Mouse (Mus musculus): ENCODE measurements around the gene Carnmt1.
A peak's percentile ranks its signal among the peaks of the same experiment; 100 is the strongest.

Carnmt1 gene

DNA sequence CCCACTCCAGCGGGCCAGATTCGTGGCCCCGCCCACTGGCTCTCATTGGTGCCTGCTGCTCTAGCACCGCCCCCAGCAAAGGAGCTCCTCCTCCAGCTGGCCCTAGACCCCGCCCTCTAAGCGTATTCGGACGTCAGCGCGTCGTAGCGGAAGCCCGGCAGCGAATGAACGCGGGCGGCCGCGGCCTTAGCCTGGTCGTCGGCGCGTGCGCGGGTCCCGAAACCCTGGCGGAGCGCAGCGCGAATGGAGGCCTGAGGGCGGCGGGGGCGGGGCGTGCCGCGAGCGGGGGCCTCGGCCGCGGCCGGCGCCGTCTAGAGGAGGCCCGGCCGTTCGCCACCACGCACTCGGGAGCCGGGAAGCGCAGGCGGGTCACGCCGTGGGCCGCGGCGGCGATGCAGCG is at the start of gene Carnmt1:
TSS of gene Carnmt1 (plus strand) at position 157 of the 400 bp plus-strand sequence.
- DNase-seq (ENCODE audit: low spot score): peak; percentile 98

GRCm38 (mm10) chr19:18623894-18624293 is 46.7 kb upstream of the Carnmt1 start:
- DNase-seq (ENCODE audit: low spot score): no peak

DNA sequence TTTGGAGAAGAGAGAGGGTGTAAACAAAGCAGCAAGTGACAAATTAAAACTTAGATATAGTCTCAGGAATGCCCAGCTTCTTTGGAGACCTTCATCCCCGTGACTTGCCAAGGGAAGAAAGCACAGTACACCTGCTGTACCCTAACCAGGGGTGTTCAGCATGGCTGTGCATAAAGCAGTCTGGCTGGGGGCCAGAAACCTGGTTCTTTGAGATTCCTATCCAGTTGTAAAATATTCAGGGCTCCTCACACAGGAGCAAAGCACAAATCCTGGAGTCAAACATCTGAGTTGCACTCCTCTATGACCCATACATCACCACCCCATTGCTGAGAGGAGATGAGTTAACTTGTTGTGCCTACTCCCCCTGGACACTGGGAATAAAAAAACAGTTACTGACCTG is 41.0 kb upstream of the Carnmt1 start:
- DNase-seq (ENCODE audit: low spot score): no peak

- no peak for DNase-seq (ENCODE audit: low spot score)
Measured at GRCm38 (mm10) chr19:18630221-18631119, 40.1 kb upstream of the Carnmt1 start.

DNA sequence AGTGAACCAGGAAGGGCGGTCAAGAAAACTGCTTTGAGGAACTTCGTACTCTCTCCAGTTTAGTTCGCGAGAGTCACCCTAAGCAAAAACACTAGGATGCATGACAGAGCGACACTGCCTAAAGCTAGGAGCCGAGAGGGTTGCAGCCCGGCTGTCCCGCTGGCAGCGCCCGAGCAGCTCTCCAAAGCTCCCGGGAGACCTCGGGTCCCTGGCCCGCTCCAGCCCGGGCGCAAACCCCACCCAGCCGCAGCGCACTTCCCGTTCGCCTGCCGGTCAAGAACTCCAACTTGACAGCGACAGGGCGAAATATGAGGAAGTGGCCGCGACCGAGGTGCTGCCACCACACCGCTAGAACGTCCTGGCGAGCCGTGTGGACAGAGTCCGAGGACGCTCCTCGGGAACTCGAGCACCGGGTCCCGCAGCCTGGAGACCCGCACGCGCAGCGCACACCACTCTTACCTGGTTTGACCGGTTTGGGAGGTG is 39.4 kb upstream of the Carnmt1 start:
- peak; percentile 43 for DNase-seq (ENCODE audit: low spot score)

GRCm38 (mm10) chr19:18631644-18632219 is 38.8 kb upstream of the Carnmt1 start, which contains the start of the genes Ostf1 and Nmrk1:
Gene Ostf1 (minus strand): TSS chr19:18631823.
Gene Nmrk1 (plus strand): TSS chr19:18631950.
- peak; percentile 96 for DNase-seq (ENCODE audit: low spot score)

DNA sequence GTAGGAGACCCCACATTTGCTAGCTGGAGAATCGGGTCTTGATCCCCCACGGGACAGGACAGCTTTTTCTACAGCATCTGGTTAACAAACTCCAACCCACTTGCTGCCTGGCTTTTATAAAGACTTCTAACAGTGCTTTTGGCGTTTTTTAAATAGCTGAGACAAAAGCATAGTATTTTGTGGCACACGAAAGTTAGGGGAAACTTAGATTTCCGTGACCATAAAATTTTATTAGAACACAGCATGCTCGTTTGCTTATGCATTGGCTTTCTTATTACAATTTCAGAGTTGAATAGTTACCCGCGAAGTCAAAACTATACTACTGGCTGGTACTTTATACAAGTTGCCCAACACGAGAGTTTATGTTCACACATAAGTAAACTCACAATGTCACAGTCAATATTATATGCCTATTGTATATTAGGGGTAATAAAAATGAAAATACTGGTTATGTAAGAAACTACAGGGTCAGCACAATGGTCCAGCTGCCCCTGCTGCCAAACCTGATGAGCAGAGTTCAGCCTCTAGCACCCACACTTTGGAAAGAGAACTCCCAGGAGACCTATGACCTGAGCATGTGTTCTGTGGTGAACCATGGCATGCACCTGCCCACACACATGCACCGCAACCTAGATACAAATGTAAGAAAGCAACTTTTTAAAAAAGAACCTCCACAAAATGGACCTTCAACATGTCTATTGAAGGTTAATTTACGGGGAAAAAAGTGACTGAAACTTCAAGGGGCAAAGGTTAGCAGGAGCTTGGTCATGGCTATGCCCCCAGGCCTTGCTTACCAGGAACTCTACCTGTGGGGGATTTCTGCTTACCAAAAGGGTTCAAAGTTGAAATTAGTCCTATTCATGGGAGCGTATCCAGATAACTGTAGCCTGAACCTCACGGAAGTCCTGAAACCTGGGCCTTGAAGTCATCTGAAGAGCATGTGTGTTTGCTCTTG is 38.1 kb upstream of the Carnmt1 start:
- no peak for DNase-seq (ENCODE audit: low spot score)

DNA sequence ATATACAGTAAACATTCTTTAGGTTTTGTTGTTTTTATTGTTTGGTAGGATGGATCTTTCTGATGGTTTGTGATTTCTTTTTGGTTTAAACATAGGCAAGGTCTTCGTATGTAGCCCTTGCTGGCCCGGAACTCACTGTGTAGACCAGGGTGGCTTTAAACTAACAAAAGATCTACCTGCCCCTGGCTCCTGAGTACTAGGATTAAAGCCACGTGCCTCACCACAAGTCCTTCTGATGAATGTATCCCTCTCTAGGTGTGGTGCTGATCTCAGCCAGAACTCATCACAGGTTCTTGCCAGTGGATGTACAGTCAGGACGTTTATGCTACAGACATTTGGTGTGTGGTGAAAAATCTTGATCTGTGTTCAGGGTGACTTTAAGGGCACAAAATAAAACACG is 32.6 kb upstream of the Carnmt1 start:
- no peak for DNase-seq (ENCODE audit: low spot score)

DNA sequence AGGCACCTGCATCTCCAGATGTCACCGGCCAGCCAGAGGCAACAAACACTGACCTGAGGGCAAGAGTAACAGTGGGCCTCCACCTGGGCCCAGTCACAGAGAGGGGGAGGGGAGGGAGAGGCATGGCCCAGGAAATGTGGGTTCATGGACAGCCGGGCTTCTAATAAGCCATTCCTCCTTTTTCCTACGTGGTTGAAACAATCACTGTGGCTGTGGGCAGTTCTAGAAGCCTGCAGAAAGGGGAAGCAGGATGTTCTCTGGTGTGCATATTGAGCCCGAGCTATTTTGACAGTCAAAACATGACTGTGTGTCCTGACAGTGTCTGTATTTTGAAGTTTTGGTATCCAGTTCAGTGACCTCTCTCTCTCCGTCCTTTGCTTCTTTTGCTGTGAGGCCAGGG is 31.6 kb upstream of the Carnmt1 start:
- no peak for DNase-seq (ENCODE audit: low spot score)

- no peak for DNase-seq (ENCODE audit: low spot score)
Measured at GRCm38 (mm10) chr19:18639552-18639951, 31.0 kb upstream of the Carnmt1 start.

DNA sequence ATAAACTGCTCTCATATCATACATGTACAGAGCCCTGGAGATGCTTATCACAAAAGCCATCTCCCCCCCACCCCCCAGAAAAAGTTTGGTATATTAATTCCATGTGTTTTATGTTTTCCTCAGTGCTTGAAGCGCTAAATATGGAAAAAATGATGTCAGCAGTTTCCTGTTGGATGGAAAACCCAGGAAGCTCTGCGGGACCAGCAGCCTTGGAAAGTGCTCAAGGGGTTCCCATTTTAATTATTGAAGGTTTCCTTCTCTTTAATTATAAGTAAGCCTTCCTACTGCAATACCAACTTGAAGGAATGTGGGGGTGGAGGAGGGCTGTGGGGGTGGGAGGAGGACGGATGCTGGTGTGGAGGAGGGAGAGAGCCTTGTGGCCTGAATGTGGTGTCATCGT is 29.6 kb upstream of the Carnmt1 start:
- DNase-seq (ENCODE audit: low spot score): no peak

- DNase-seq (ENCODE audit: low spot score): no peak
Measured at GRCm38 (mm10) chr19:18643411-18643810, 27.2 kb upstream of the Carnmt1 start.

GRCm38 (mm10) chr19:18644084-18644483 is 26.5 kb upstream of the Carnmt1 start:
- no peak for DNase-seq (ENCODE audit: low spot score)

DNA sequence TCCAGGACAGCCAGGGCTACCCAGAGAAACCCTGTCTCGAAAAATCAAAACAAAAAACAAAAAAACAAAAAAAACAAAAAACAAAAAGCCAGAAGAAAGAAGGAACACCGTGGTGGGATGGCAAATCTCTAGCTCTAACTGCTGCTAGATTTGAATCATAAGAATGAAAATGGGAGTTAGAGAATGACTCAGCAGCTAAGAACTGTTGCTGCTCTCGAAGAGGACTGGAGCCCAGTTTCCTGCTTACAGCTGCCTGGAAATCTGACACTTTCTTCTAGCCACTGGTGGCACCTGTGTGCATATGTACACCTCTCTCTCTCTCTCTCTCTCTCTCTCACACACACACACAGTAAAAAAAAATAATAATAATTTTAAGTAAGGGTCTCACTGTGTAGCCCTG is 24.2 kb upstream of the Carnmt1 start:
- no peak for DNase-seq (ENCODE audit: low spot score)

GRCm38 (mm10) chr19:18646853-18647420 is 23.6 kb upstream of the Carnmt1 start:
- DNase-seq (ENCODE audit: low spot score): no peak

- DNase-seq (ENCODE audit: low spot score): no peak
Measured at GRCm38 (mm10) chr19:18647775-18648557, 22.6 kb upstream of the Carnmt1 start.

GRCm38 (mm10) chr19:18648558-18648945 is 22.0 kb upstream of the Carnmt1 start:
- no peak for DNase-seq (ENCODE audit: low spot score)

DNA sequence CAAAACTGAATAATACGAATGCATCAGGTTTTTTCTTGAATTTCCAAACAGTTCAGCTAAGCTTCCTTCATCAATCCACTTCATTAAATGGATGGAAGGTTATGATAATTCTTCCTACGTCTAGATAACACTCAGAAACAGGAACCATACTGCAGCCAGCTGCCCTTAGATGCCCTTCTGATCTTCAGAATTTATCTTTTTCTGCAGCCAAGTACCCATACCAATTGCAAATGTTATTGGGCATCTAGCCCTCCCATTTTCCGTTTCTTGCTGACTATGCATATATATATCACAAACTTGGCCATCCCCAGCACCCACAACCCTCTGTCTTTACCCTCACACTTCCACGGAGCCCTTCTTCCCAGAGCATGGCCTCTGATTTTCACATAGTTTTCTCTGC is 20.6 kb upstream of the Carnmt1 start:
- no peak for DNase-seq (ENCODE audit: low spot score)

- no peak for DNase-seq (ENCODE audit: low spot score)
Measured at GRCm38 (mm10) chr19:18650473-18650872, 20.1 kb upstream of the Carnmt1 start.

DNA sequence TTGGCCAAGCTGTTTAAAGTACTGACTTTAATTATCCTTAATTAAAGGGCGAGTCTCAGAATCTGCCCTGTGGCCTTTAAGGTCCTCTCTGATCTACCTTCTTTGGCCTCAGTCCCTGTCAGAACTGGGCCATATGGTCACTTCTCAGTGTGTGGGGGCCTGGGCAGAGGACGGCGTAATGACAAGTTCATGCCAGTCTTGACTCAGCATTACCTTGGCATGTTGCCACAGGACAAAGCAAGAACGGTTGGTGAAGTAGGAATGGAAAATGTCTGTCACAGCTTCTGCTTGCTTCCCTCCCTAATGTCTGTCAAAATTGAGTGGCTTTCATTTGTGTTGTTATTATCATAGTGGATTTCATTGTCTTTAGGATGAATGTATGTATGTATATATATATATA is 18.0 kb upstream of the Carnmt1 start:
- DNase-seq (ENCODE audit: low spot score): no peak

DNA sequence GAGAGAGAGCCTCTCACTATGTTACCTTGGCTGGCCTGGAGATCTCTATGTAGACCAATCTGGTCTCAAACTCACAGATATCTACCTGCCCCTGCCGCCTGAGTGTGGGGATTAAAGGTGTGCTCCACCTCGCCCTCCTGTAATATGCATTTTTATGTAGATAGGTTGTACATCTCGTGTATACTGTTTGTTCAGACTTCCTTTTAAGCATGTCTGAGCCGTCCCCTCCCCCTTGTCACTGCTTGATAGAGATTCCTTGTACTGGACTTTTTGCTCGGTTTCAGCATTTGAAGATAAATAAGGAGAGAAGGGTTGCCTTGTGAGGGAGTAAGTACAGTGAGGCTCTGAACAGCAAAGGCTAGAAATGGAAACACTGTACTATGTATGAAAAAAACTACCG is 17.5 kb upstream of the Carnmt1 start:
- DNase-seq (ENCODE audit: low spot score): no peak

Measured in ovary, postnatal 14 days (tissue).